9 mouse cellular contexts compared by ENCODE assay signal in genomic region chr9:86572196-86572595, GRCm38 (mm10). TPM values are rescaled to one million over a fixed set of nuclear protein-coding genes. Genes with fewer than 3 reads are reported as not detected.
A peak's percentile ranks its signal among the peaks of the same experiment; 100 is the strongest.
DNase-seq lines count a peak whose midpoint lies in the region; ATAC-seq and TF ChIP-seq lines count a peak whose summit lies in the region.
"Had no signal": no experiment of that assay in that cellular context is flagged by ENCODE, and none has a peak within 500 bp of the region (broad histone marks: within the 10 kb centered on the region; RNA-seq: fewer than 3 reads in every experiment).

No protein-coding gene starts in this region.

- H3K4me2 ChIP-seq in forebrain, embryonic 14.5 days (ENCODE audit: low read length) = peak overlapping the region; percentile 100

- H3K9ac ChIP-seq in forebrain, embryonic 14.5 days (ENCODE audit: low read length) = peak overlapping the region; percentile 66
- H3K9ac ChIP-seq in liver, adult 2 months (ENCODE audit: low read depth, low read length) = peak overlapping the region; percentile 49

- TF ChIP-seq POLR2A in spleen, adult 2 months (IDR thresholded peaks at IDR 0.05; ENCODE audit: low read depth, low read length) = no peak
- no peak for TF ChIP-seq POLR2A in liver, adult 2 months (IDR thresholded peaks at IDR 0.05; ENCODE audit: extremely low read depth, insufficient read depth, low read length)
- TF ChIP-seq POLR2A in olfactory bulb, adult 2 months (IDR thresholded peaks at IDR 0.05; ENCODE audit: insufficient read depth, low read depth, low read length) = no peak

- no peak for TF ChIP-seq CTCF in spleen, adult 2 months (IDR thresholded peaks at IDR 0.05; ENCODE audit: extremely low read depth, insufficient read depth, insufficient read length, insufficient replicate concordance)
- no peak for TF ChIP-seq CTCF in liver, adult 2 months (IDR thresholded peaks at IDR 0.05; ENCODE audit: low read depth, low read length)
- no peak for TF ChIP-seq CTCF in olfactory bulb, adult 2 months (IDR thresholded peaks at IDR 0.05; ENCODE audit: insufficient read depth, low read depth, low read length)

- no peak for DNase-seq in heart, embryonic 10.5 days (ENCODE audit: low spot score)
- no peak for DNase-seq in heart, adult 11 months
- DNase-seq in spleen, adult 2 months (ENCODE audit: low read depth in 1 of 2, low spot score in 2 of 2) = peak in 1 of 2 experiments; percentile 40
- DNase-seq in spleen, adult 18-20 months = no peak
- no peak for DNase-seq in forebrain, embryonic 14.5 days (ENCODE audit: low spot score)
- DNase-seq in liver, adult 2 months (ENCODE audit: extremely low read depth, low read depth, low spot score) = no peak
- no peak for DNase-seq in kidney, adult 9 months

- H3K4me1 ChIP-seq in heart, embryonic 10.5 days = peaks cover 19% of the 10 kb centered on the region
- no peaks in the 10 kb centered on the region for H3K4me1 ChIP-seq in spleen, adult 2 months (ENCODE audit: control insufficient read depth, insufficient read depth, insufficient read length)
- peaks cover 6% of the 10 kb centered on the region; the same call in 1 of the 2 replicates for H3K4me1 ChIP-seq in forebrain, embryonic 14.5 days (ENCODE audit: control insufficient read depth, insufficient read depth, low read length)
- H3K4me1 ChIP-seq in liver, adult 2 months (ENCODE audit: control insufficient read depth, insufficient read depth, low read length) = peaks cover 10% of the 10 kb centered on the region; the same call in 1 of the 2 replicates
- H3K4me1 ChIP-seq in olfactory bulb, adult 2 months (ENCODE audit: control insufficient read depth, insufficient read depth, low read length) = peaks cover 8% of the 10 kb centered on the region

- H3K27ac ChIP-seq in heart, embryonic 10.5 days = peak overlapping the region; percentile 90
- no peak overlapping the region for H3K27ac ChIP-seq in spleen, adult 2 months (ENCODE audit: insufficient read depth, low read length)
- H3K27ac ChIP-seq in forebrain, embryonic 14.5 days (ENCODE audit: low read depth, low read length) = no peak overlapping the region
- no peak overlapping the region for H3K27ac ChIP-seq in liver, adult 2 months (replicated peaks; ENCODE audit: insufficient read depth, low read depth, low read length)
- peak overlapping the region; percentile 64; the same call in 1 of the 2 replicates for H3K27ac ChIP-seq in olfactory bulb, adult 2 months (ENCODE audit: insufficient read depth, low read depth, low read length)

- under 1% methylated on average over 25 of the region's 25 CpGs for WGBS in heart, embryonic 10.5 days
- WGBS in spleen, adult 2 months = 3% methylated on average over 25 of the region's 25 CpGs
- WGBS in forebrain, embryonic 14.5 days = under 1% methylated on average over 25 of the region's 25 CpGs
- WGBS in liver, adult 2 months = 2% methylated on average over 25 of the region's 25 CpGs
- WGBS in olfactory bulb, adult 2 months = under 1% methylated on average over 25 of the region's 25 CpGs

- ATAC-seq in forebrain, embryonic 14.5 days = no peak

- no peaks in the 10 kb centered on the region for H3K27me3 ChIP-seq in heart, embryonic 10.5 days (ENCODE audit: insufficient read depth, poor library complexity, severe bottlenecking)
- no peaks in the 10 kb centered on the region for H3K27me3 ChIP-seq in spleen, adult 2 months (ENCODE audit: control insufficient read depth, insufficient read depth, low read length)
- H3K27me3 ChIP-seq in forebrain, embryonic 14.5 days (replicated peaks; ENCODE audit: control insufficient read depth, insufficient read depth, low read length) = no peaks in the 10 kb centered on the region
- H3K27me3 ChIP-seq in liver, adult 2 months (ENCODE audit: control insufficient read depth, insufficient read depth, low read length) = no peaks in the 10 kb centered on the region
- H3K27me3 ChIP-seq: Patski had no signal

- H3K36me3 ChIP-seq in heart, embryonic 10.5 days = peaks cover 19% of the 10 kb centered on the region
- peaks cover 2% of the 10 kb centered on the region for H3K36me3 ChIP-seq in spleen, adult 2 months (ENCODE audit: control insufficient read depth, insufficient read depth, low read length)
- H3K36me3 ChIP-seq in forebrain, embryonic 14.5 days (ENCODE audit: control insufficient read depth, insufficient read depth, low read length) = peaks cover 18% of the 10 kb centered on the region
- H3K36me3 ChIP-seq in liver, adult 2 months (ENCODE audit: control insufficient read depth, insufficient read depth, low read length) = peaks cover 33% of the 10 kb centered on the region

- no peaks in the 10 kb centered on the region for H3K79me2 ChIP-seq in liver, adult 2 months (ENCODE audit: control insufficient read depth, insufficient read depth, low read length)

- H3K9me3 ChIP-seq in heart, embryonic 10.5 days = no peaks in the 10 kb centered on the region
- no peaks in the 10 kb centered on the region for H3K9me3 ChIP-seq in forebrain, embryonic 14.5 days (replicated peaks; ENCODE audit: control insufficient read depth, low read length)

- H3K4me3 ChIP-seq in heart, embryonic 10.5 days = peak overlapping the region; percentile 84
- peak overlapping the region; percentile 94 for H3K4me3 ChIP-seq in spleen, adult 2 months (ENCODE audit: extremely low read depth, insufficient read depth, insufficient read length)
- peak overlapping the region; percentile 67 for H3K4me3 ChIP-seq in forebrain, embryonic 14.5 days (ENCODE audit: low read depth, low read length)
- peak overlapping the region; percentile 58 for H3K4me3 ChIP-seq in liver, adult 2 months (ENCODE audit: insufficient read depth, low read depth, low read length)
- H3K4me3 ChIP-seq in olfactory bulb, adult 2 months (ENCODE audit: insufficient read depth, low read depth, low read length) = peak overlapping the region; percentile 97

RNA-seq across cellular contexts. Expression of gene Rwdd2a, which starts 0.4 kb away (rescaled TPM):
- polyA plus RNA-seq in heart, embryonic 10.5 days (2016; fragmentation: Nextera tagmentation; extraction: Ambion mirVana) = 3.8 and 4.1 TPM in 2 replicates
- 0.96 and 1.3 TPM in 2 replicates for polyA plus RNA-seq in spleen, adult 2 months (2012; rRNA removed)
- polyA plus RNA-seq in forebrain, embryonic 14.5 days (2014; fragmentation: Nextera tagmentation; extraction: Ambion mirVana) = 9.0 and 9.4 TPM in 2 replicates
- 0.20 TPM in 1 of 2 replicates, not detected in the other for total RNA-seq in liver, adult 2 months (2014; rRNA removed)
- 0.11 TPM in 1 of 2 replicates, not detected in the other for polyA plus RNA-seq in liver, adult 2 months (2012; rRNA removed)
- polyA plus RNA-seq in olfactory bulb, adult 2 months (2012; ENCODE audit: insufficient read depth, insufficient read length, low replicate concordance, missing spikeins) = not detected in 2 replicates

RNA-seq across cellular contexts. Expression of gene Pgm3, which starts 0.6 kb away (rescaled TPM):
- 32.2 and 35.3 TPM in 2 replicates for polyA plus RNA-seq in heart, embryonic 10.5 days (2016; fragmentation: Nextera tagmentation; extraction: Ambion mirVana)
- polyA plus RNA-seq in spleen, adult 2 months (2012; rRNA removed) = 2.2 TPM in 2 replicates
- 38.2 and 42.0 TPM in 2 replicates for polyA plus RNA-seq in forebrain, embryonic 14.5 days (2014; fragmentation: Nextera tagmentation; extraction: Ambion mirVana)
- 13.3 and 16.5 TPM in 2 replicates for total RNA-seq in liver, adult 2 months (2014; rRNA removed)
- 3.7 TPM in 2 replicates for polyA plus RNA-seq in liver, adult 2 months (2012; rRNA removed)
- polyA plus RNA-seq in olfactory bulb, adult 2 months (2012; ENCODE audit: insufficient read depth, insufficient read length, low replicate concordance, missing spikeins) = not detected in 2 replicates

Comparison
In these comparisons a context has a peak if more than half of its experiments do, and no peak if none do; other contexts are left out.
1. H3K27ac ChIP-seq: peak in heart, embryonic 10.5 days (single experiment) and olfactory bulb, adult 2 months (single experiment); none in spleen, adult 2 months (single experiment), forebrain, embryonic 14.5 days (single experiment) and liver, adult 2 months (single experiment).
2. Peak in every context shown above with its lines, with median percentiles within 50 percentile points of each other: H3K4me3 ChIP-seq.